Mouse (Mus musculus) small intestine, adult 2 months (tissue): ENCODE data around the gene Tepsin.

Experiments
- CTCF ChIP-seq: fragments of 200-500 bp; IDR thresholded peaks from 2 replicates; pipeline ENCODE4 v1.5.1; 2012; ENCODE audit warnings: low read depth, mild to moderate bottlenecking, control low read depth, inconsistent platforms, low read length, moderate library complexity, mixed read lengths; ENCODE audit not compliant: insufficient replicate concordance, insufficient read length; ENCODE audit errors: extremely low read depth
- POLR2A ChIP-seq: fragments of 200-500 bp; IDR thresholded peaks from 2 replicates; pipeline ENCODE4 v1.6.1; 2012; ENCODE audit warnings: low read depth, mild to moderate bottlenecking, control low read depth, inconsistent platforms, low read length, moderate library complexity

GRCm38 (mm10) chr11:120049067-120049466 is 49.5 kb downstream of the Tepsin start:
- TF ChIP-seq CTCF = no peak
- no peak for TF ChIP-seq POLR2A
